Mouse (Mus musculus): ENCODE results near the gene Gtf2h2.
"Not testable (repeated sequence)": the region's sequence is repeated elsewhere in the genome, so short reads cannot be mapped to it uniquely, and the experiment has no call there.

The Gtf2h2 gene

GRCm38 (mm10) chr13:100492061-100492787 is at the start of gene Gtf2h2:
Gene Gtf2h2, minus strand, starts transcription at chr13:100492579.
- peak; percentile 95 for DNase-seq (ENCODE audit: low read depth, low spot score)

- no peak for DNase-seq (ENCODE audit: low read depth, low spot score)
These were observed 43.8 kb upstream of the Gtf2h2 start for GRCm38 (mm10) chr13:100536149-100536548.

- peak; percentile 28 for DNase-seq (ENCODE audit: low read depth, low spot score)
These were observed 40.5 kb upstream of the Gtf2h2 start for GRCm38 (mm10) chr13:100532788-100533365.

DNA sequence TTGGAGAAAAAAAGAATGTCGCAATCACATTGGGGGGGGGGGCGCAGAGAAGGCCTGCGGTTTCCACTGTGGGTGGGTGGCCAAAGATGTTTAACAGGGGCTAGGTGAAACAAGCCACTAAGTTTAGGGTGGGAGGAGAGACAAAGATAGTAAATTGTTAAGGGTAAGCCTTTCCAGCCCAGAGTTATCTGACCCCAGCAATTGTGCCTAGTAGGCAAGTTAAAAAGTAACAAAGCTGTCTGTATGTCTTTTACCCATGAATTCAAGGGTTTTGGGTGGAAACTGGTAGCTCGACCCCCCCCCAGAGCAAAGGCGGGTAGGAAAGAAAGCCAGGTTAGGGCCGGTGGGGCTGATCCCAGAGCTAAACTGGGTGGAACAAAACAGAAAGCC is 34.3 kb upstream of the Gtf2h2 start:
- DNase-seq (ENCODE audit: low read depth, low spot score), result no peak

GRCm38 (mm10) chr13:100525935-100526648 is 33.7 kb upstream of the Gtf2h2 start:
- DNase-seq (ENCODE audit: low read depth, low spot score), result no peak

- no peak for DNase-seq (ENCODE audit: low read depth, low spot score)
These were observed 32.5 kb upstream of the Gtf2h2 start for GRCm38 (mm10) chr13:100524896-100525295.

- DNase-seq (ENCODE audit: low read depth, low spot score), result no peak
These were observed 31.3 kb upstream of the Gtf2h2 start for GRCm38 (mm10) chr13:100523698-100524097.

DNA sequence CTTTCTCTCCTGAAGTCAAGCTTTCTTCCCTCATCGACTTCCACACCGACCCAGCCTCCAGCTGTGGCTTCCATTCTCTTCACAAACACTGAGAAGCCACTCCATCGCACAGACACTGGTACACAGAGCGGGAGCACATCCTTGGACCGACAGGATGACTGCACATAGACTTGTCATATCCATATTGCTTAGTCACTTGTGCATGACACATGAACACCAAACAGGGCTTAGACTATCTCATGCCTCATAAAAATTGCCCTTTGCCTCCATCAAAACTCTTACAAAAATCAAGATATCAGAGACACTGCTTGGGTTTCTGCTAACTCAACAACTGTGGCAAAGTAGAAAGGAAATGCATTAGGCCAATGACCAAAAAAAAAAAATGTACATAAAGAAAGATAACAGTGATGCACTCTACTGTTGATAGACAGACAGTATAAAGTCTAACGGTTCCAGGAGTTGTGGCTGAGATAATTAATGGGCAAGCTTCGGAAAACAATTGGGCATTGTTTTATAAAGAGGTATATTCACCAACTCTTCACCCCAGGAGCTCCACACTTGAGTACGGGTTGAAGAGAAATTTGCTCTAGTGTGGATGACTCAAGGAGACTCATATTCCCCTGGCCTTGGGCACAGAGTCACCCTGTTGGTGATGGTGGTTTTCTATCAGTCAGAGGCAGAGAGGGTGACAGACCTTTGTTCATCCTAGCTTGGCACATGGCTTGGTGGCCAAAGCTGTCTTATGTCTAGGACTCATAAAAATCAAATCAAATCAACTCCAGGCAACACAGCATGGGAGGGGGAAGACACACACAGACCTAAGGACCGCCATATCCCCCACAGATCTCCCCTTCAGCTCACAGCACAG is 29.6 kb upstream of the Gtf2h2 start:
- no peak for DNase-seq (ENCODE audit: low read depth, low spot score)

GRCm38 (mm10) chr13:100519162-100519561 is 26.8 kb upstream of the Gtf2h2 start:
- DNase-seq (ENCODE audit: low read depth, low spot score), result no peak

- no peak for DNase-seq (ENCODE audit: low read depth, low spot score)
These were observed 25.8 kb upstream of the Gtf2h2 start for GRCm38 (mm10) chr13:100518191-100518590.

GRCm38 (mm10) chr13:100517652-100518153 is 25.3 kb upstream of the Gtf2h2 start:
- DNase-seq (ENCODE audit: low read depth, low spot score), result no peak

DNA sequence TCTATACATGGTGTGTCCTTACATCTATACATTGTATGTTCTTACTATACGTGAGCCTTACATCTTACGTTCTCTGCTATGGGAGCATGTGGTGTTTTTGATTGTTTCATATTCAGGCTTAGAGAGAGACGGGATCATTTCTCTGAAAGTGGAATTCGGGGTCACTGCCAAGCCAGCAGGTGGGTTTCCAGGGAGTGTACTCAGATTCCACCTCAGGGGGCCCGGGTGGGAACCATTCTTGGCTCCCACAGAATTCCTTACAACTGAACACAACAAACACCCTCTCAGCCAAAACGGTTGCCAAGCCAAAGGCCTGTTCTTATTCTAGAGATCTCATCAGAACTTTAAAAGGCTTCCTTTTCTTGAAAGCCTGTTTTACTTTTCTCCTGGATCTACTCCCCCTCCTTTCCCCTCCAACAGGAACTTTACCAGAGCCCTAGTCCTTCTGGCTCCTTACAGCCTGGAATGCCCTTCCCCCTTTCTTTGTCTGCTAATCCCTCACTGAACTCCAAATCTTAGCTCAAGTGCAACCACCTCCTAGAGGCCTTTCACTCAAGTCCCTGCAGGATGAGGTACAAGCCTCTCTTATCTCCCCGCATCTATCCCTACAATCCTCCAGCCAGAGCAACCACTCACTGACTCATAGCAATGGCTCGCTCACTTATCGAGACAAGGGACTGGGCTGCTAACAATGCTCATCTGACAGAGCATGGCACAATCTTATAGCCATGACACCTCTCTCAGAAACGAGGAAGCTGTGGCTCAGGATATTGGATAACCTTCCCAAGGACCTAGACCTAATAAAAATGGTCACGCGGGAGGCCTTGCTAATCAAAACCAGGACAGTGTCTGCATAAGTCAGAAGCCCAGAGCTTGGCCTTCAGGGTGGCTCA is 24.1 kb upstream of the Gtf2h2 start:
- DNase-seq (ENCODE audit: low read depth, low spot score), result no peak

GRCm38 (mm10) chr13:100512792-100513191 is 20.4 kb upstream of the Gtf2h2 start:
- no peak for DNase-seq (ENCODE audit: low read depth, low spot score)

GRCm38 (mm10) chr13:100511860-100512364 is 19.5 kb upstream of the Gtf2h2 start:
- DNase-seq (ENCODE audit: low read depth, low spot score), result no peak

DNA sequence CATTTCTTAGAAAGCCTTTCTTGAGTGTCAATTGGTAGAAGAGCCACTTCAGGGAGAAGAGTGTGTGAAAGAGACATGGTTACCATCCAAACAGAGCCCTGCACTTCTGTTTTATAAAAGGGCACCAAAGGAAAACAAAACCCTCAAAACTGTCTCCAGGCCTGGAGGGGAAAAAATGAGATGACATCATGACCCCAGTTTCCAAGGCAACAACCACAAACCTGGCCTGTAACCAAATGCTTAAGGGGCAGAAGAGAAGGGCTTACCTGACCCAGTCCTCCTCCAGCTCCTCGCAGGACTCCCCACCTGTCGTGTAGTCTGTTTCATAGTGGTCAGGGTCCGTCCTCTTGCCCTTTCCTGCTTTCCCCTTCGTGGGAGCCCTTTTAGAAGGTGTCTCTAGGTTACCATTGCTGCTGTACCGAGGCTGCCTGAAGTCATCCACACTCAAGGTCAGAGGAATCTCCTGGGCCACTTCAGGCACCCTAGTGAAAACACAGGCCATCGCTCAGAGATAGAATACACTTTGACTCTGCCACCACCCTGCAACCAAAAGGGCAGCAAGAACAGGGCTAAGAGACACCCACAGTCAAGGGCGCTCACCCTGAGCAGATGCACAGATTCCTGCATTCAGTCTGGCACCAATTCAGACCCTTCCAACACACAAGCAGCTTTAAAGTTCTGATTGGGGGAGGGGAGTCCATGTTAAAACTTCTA is 18.9 kb upstream of the Gtf2h2 start:
- no peak for DNase-seq (ENCODE audit: low read depth, low spot score)

GRCm38 (mm10) chr13:100499625-100500024 is 7.2 kb upstream of the Gtf2h2 start:
- not testable (repeated sequence) for DNase-seq (ENCODE audit: low read depth, low spot score)

GRCm38 (mm10) chr13:100495337-100495736 is 3.0 kb upstream of the Gtf2h2 start:
- DNase-seq (ENCODE audit: low read depth, low spot score), result no peak

DNA sequence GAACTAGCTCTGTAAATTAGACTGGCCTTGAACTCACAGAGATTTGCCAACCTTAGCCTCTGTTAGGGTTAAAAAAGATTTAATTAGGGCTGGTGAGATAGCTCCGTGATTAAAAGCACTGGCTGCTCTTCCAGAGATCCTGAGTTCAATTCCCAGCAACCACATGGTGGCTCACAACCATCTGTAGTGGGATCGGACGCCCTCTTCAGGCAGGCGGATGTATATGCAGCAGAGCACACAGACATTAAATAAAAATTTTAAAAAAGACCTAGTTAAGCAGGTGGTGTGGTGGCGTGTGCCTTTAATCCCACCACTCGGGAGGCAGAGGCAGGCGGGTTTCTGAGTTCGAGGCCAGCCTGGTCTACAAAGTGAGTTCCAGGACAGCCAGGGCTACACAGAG is 2.0 kb upstream of the Gtf2h2 start:
- peak; percentile 12 for DNase-seq (ENCODE audit: low read depth, low spot score)

GRCm38 (mm10) chr13:100493313-100493712 is 934 bp upstream of the Gtf2h2 start:
- DNase-seq (ENCODE audit: low read depth, low spot score), result no peak

GRCm38 (mm10) chr13:100491623-100492022 is 756 bp downstream of the Gtf2h2 start:
- no peak for DNase-seq (ENCODE audit: low read depth, low spot score)

Data from A20 (cell line).